Mouse (Mus musculus) megakaryocyte-erythroid progenitor cell, adult 5-6 weeks (primary cell): Measurements from ENCODE around the gene Rsl1. TPM values are rescaled to one million over a fixed set of nuclear protein-coding genes. Genes with fewer than 3 reads are reported as not detected.
A peak's percentile ranks its signal among the peaks of the same experiment; 100 is the strongest.
"Not testable (repeated sequence)": the region's sequence is repeated elsewhere in the genome, so short reads cannot be mapped to it uniquely, and the experiment has no call there.

Experiments used
- ATAC-seq: replicated peaks from 2 replicates; pipeline ENCODE4 v1.8.0; 2016; ENCODE audit warnings: mild to moderate bottlenecking, inconsistent platforms; ENCODE audit not compliant: severe bottlenecking, poor library complexity, low FRiP score, low TSS enrichment
- total RNA-seq, 2 experiments: library from RNA; stranded (forward) in 1 of 2; stranded (reverse) in 1 of 2; fragments of 200-1000, 215-1000 nt in 1 of 2; fragments of >200 nt in 1 of 2; fragmentation: Nextera tagmentation in 1 of 2; gene quantifications; 2 replicates each; pipeline ENCODE4 v1.2.3; 2014 to 2017

Rsl1 gene
- total RNA-seq (2014; fragmentation: Nextera tagmentation) (0.25 and 2.0 TPM in 2 replicates), total RNA-seq (2017) (1.8 and 5.6 TPM in 2 replicates)

DNA sequence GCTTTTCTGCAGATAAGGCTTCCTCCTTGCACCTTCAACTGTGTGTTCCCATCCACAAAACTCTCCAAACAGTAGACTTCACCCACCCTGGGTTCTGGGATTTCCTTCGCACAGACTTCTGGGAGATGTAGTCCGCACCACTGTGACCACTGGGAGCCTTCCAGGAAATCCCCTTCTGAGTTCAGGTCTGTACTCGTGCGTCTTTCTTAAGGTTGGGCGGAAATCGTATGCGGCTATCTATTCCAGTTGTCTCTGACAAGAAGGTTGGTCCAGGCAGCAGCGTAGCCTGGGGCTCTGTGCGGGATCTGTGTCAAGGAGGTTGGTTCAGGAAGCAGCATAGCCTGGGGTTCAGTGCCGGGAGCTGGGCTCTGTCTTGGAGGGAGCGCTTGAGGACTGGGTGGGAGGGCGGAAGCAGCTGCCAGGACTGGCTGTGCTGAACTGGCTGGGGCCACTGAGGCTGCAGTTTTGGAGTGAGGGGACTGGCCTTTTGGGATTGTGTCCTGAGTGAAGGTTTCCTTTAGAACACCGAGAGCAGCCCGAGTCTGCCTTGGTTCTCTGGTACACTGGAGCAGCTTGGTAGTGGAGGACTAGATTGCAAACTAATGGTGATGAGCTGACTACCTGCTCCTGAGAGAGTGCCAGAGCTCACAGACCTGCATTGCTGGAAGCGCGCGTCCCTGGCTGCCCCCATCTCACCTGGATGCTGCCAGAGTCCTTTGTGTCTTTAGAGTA, at the start of gene Rsl1:
Rsl1 (plus strand) TSS at position 192 of the 732 bp plus-strand sequence.
- ATAC-seq, result peak; percentile 96

DNA sequence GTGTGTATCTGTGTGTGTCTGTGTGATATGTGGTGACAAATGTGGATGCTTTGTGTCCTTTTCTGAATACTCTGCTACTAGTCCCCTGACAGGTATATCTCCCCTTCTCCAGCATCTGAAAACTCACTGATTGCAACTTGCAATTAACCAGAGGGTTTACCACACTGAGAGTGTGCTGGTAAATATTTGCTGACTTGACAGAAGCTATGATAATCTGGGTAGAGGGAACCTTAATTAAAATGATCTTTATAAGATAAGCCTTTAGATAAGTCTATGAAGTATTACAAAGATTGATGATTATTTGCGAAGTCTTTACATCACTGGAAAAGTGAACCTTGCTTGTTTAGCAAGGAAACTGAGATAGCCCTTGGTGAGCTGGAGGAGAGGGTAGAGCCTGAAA, 48.5 kb upstream of the Rsl1 start:
- ATAC-seq, result no peak

DNA sequence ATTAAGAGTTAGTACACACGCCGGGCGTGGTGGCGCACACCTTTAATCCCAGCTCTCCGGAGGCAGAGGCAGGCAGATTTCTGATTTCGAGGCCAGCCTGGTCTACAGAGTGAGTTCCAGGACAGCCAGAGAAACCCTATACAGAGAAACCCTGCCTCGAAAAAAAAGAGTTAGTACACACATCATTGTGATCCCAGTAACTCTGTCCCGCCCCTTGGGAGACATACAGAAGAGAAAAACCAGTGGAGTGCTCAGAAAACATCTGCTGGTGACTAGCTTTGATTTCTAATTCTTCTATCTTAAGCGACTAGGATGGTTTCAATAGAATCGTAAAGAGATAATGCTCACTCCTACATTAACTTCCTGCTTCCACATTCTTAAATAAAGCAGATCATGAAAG, 45.5 kb upstream of the Rsl1 start:
- not testable (repeated sequence) for ATAC-seq

DNA sequence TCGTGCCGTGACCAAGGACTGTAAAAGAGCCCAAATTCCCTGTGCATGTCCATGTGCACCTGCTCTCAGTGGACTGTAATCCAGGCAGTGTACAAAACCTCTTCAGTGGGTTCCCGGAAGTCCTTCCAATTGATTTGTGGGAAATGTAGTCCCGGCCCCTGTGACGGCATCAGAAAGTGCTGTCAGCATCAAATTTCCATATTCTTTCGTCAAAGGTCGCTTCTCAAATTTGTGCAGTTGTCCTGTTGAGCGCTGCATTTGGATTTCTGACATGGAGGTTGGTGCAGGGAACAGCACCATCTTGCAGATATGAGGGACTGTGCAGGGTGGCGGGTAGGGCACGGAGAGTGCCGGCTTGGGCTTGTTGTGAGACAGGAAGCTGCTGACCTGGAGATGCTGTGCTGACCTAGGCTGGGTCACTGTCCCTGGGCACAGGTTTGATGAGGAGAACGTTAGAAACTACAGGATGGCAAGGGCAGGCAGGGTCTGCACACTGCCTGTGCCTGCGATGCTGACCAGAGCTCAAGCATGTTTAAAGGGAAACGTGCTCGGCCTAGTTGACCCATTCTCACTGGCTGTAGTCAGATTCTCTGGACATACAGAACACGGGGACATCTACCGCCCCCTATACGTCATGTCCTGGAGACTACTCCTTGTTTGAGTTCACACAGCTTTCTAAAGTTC, 44.8 kb upstream of the Rsl1 start:
- ATAC-seq, result peak; percentile 98

DNA sequence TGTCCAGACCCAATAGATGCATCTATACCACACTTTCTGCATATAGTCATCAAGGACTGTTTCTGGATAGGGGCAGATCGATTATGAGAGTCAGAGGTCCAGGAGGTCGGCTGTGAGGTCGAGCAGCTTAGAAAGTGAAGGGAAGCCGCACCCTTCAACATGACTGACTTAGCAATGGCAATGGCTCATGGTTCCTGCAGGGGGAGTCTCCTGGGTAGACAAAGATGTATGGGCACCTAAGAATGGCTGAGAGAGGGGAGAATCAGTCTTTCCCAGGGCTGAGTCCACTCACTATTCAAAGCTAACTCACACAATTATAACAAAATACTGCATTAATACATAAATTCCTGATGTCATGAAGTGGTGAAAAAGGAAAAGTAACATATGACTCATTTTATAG, 6.9 kb upstream of the Rsl1 start:
- ATAC-seq, result peak; percentile 86

DNA sequence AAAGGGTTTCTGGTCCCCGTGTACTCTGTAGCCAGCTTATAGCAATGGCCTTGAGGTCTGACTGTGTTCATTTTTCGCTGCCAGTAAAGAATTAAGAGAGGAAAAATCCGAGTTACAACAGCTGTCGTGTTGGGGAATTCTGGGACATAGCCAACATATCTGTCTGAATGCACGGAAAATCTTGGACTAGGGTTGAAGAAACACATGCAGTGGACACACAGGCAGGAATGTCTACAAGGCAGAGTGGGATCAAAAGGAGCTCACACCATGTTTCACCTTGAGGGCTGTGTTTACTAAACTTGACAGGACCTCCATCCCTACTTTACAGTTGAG, 707 bp downstream of the Rsl1 start:
- no peak for ATAC-seq

DNA sequence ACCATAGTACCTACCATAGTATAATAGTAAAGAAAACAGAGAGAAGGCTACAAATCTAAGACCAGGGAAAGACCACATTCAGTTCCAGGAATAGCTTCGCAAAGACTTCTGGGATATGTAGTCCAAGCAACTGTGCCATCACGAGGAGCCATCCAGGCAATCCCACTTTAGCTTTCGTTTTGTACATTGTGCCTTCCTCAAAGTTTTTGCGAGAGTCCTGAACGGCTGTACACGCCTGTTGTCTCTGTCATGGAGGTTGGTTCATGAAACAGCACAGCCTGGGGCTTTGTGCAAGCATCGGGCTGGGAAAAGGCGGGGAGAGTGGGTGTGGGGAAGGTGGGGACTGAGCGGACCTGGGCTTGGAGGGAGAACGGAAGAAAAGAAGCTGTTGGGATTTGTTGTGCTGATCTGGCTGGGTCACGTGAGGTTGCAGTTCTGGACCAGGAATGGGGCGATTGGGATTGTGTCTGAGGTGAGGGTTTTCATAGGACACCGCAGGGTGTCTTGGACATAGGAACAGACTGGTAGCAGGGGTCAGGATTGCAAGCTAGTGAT, 21.4 kb downstream of the Rsl1 start, which contains the start of gene Zfp455:
Zfp455 (plus strand) TSS at position 167 of the 555 bp plus-strand sequence.
- ATAC-seq, result peak; percentile 96

DNA sequence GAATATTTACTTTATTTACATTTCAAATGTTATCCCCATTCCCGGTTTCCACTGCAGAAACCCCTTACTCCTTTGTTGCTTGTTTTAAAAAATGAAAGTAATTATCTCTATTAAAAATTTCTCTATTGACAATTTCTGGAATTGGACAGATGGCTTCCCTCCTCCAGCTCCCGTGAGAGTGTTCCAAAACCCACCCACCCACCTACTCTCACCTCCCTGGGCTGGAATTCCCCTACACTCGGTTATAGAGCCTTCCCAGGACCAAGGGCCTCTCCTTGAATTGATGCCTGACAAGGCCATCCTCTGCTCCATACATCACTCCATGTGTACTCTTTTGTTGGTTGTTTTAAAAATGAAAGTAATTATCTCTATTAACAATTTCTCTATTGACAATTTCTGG, 28.7 kb downstream of the Rsl1 start:
- no peak for ATAC-seq

DNA sequence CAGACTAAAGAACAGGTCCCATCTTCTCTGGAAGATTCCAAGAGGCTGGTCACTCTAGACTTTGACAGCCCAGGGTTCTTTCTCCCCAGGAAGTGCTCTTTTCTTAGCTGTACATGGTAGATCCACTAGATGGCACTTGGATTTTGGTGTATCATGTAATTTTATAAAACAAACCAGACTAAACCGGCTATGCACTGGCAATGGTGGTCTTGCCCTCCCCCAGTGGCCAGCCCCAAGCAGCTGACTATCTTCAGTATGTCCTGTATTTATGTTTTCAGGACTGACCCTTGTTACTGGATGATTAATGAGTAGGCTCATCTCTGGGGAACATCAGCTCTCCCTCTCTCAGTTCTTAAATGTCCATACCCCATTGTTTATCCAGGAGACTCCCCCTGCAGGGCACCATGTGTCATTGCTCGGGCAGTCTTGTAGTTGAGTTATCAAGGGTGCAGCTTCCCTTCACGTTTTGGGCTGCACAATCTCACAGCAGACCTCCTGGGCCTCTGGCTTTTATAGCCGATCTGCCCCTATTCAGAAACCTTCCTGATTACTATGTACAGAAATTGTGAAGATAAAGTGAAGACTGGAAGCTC, 41.1 kb downstream of the Rsl1 start:
- peak; percentile 71; the same call in 1 of the 2 replicates for ATAC-seq

Other genes starting within 250 kb of the Rsl1 start
- 2.3 and 3.3 TPM in 2 replicates for gene Zfp712, start 112.0 kb upstream of the Rsl1 start, total RNA-seq (2014; fragmentation: Nextera tagmentation)
- 3.7 and 7.1 TPM in 2 replicates for gene Zfp712, start 112.0 kb upstream of the Rsl1 start, total RNA-seq (2017)
- 3.4 and 6.3 TPM in 2 replicates for gene Zfp708, start 75.2 kb upstream of the Rsl1 start, total RNA-seq (2014; fragmentation: Nextera tagmentation)
- 2.0 and 4.7 TPM in 2 replicates for gene Zfp708, start 75.2 kb upstream of the Rsl1 start, total RNA-seq (2017)
- 3.1 and 6.2 TPM in 2 replicates for gene Gm28557, start 64.6 kb upstream of the Rsl1 start, total RNA-seq (2014; fragmentation: Nextera tagmentation)
- gene Gm28557, start 64.6 kb upstream of the Rsl1 start, total RNA-seq (2017), result 5.3 and 6.3 TPM in 2 replicates
- gene Rslcan18, start 56.9 kb upstream of the Rsl1 start, total RNA-seq (2014; fragmentation: Nextera tagmentation), result 0.22 and 2.1 TPM in 2 replicates
- 0.15 and 0.99 TPM in 2 replicates for gene Rslcan18, start 56.9 kb upstream of the Rsl1 start, total RNA-seq (2017)
- 2.2 and 6.3 TPM in 2 replicates for gene Zfp759, start 51.5 kb upstream of the Rsl1 start, total RNA-seq (2014; fragmentation: Nextera tagmentation)
- 3.7 and 5.6 TPM in 2 replicates for gene Zfp759, start 51.5 kb upstream of the Rsl1 start, total RNA-seq (2017)
- gene Zfp455, start 21.3 kb downstream of the Rsl1 start, total RNA-seq (2014; fragmentation: Nextera tagmentation), result 2.4 and 2.6 TPM in 2 replicates
- gene Zfp455, start 21.3 kb downstream of the Rsl1 start, total RNA-seq (2017), result 0.38 and 2.4 TPM in 2 replicates
- 4.6 and 9.0 TPM in 2 replicates for gene Zfp458, start 105.3 kb downstream of the Rsl1 start, total RNA-seq (2014; fragmentation: Nextera tagmentation)
- gene Zfp458, start 105.3 kb downstream of the Rsl1 start, total RNA-seq (2017), result 3.1 and 4.4 TPM in 2 replicates
- 2.5 and 4.3 TPM in 2 replicates for gene Zfp457, start 133.3 kb downstream of the Rsl1 start, total RNA-seq (2014; fragmentation: Nextera tagmentation)
- 1.0 TPM in 1 of 2 replicates, not detected in the other for gene Zfp457, start 133.3 kb downstream of the Rsl1 start, total RNA-seq (2017)
- gene Zfp595, start 159.4 kb downstream of the Rsl1 start, total RNA-seq (2014; fragmentation: Nextera tagmentation), result 5.2 and 11.6 TPM in 2 replicates
- gene Zfp595, start 159.4 kb downstream of the Rsl1 start, total RNA-seq (2017), result 4.9 and 8.2 TPM in 2 replicates
- gene Gm28044, start 187.4 kb downstream of the Rsl1 start, total RNA-seq (2014; fragmentation: Nextera tagmentation), result 6.6 and 13.8 TPM in 2 replicates
- 3.5 TPM in 1 of 2 replicates, not detected in the other for gene Gm28044, start 187.4 kb downstream of the Rsl1 start, total RNA-seq (2017)
- gene Zfp953, start 187.4 kb downstream of the Rsl1 start, total RNA-seq (2014; fragmentation: Nextera tagmentation), result 6.1 and 7.5 TPM in 2 replicates
- gene Zfp953, start 187.4 kb downstream of the Rsl1 start, total RNA-seq (2017), result 6.3 and 10.5 TPM in 2 replicates
- 0.66 TPM in 1 of 2 replicates, not detected in the other for gene Gm28041, start 202.6 kb downstream of the Rsl1 start, total RNA-seq (2014; fragmentation: Nextera tagmentation)
- gene Gm28041, start 202.6 kb downstream of the Rsl1 start, total RNA-seq (2017), result 2.3 TPM in 1 of 2 replicates, not detected in the other
- 2.4 and 2.6 TPM in 2 replicates for gene Zfp456, start 202.6 kb downstream of the Rsl1 start, total RNA-seq (2014; fragmentation: Nextera tagmentation)
- gene Zfp456, start 202.6 kb downstream of the Rsl1 start, total RNA-seq (2017), result 1.7 and 3.7 TPM in 2 replicates
- 4.3 and 6.2 TPM in 2 replicates for gene Zfp429, start 226.6 kb downstream of the Rsl1 start, total RNA-seq (2014; fragmentation: Nextera tagmentation)
- gene Zfp429, start 226.6 kb downstream of the Rsl1 start, total RNA-seq (2017), result 10.5 and 11.5 TPM in 2 replicates
- 1.4 and 2.6 TPM in 2 replicates for gene Zfp459, start 248.2 kb downstream of the Rsl1 start, total RNA-seq (2014; fragmentation: Nextera tagmentation)
- 1.3 and 1.9 TPM in 2 replicates for gene Zfp459, start 248.2 kb downstream of the Rsl1 start, total RNA-seq (2017)